Mouse (Mus musculus): ENCODE measurements at regions not wholly inside any gene's neighbourhood (a gene's known extent, or its start where the extent isn't known, plus 50 kb on each side); places are given as distances from the start of the nearest gene placed in this dataset.

DNA sequence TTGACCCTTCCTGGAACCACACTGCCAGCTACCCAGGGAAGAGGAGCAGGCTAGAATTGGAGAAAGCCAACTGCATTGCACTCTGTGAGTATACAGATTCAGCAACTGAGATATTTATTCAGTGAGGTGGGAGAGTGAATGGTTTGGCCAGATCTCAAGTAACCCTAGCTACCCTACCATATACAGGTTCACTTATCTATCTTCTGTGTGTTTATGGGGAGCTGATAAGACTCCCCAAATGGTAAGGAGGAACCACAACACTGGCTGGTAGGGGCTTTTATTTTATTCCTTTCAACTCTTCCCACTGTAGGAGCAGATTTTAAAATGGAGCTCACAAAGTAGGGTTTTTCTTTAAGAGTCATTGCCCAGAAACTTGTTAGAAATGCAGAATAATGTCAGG is 62.9 kb downstream of the Arrdc3 start:
- no peaks in the 10 kb centered on the region for H3K27me3 ChIP-seq (replicated peaks; ENCODE audit: control insufficient read depth, insufficient read depth, low read length)
- no peak for DNase-seq (ENCODE audit: low spot score)
- H3K4me3 ChIP-seq (ENCODE audit: low read depth, low read length) = no peak overlapping the region
- ATAC-seq (replicated peaks; ENCODE audit: low FRiP score, low TSS enrichment, low read depth) = no peak
- no peak overlapping the region for H3K27ac ChIP-seq (ENCODE audit: low read depth)
- H3K4me2 ChIP-seq (ENCODE audit: low read length) = no peak overlapping the region
- H3K9me3 ChIP-seq (ENCODE audit: control insufficient read depth, low read length) = no peaks in the 10 kb centered on the region
- H3K4me1 ChIP-seq (replicated peaks; ENCODE audit: control insufficient read depth, insufficient read depth, low read length) = peaks cover 3% of the 10 kb centered on the region; the same call in 1 of the 2 replicates
- no peak overlapping the region for H3K9ac ChIP-seq (ENCODE audit: low read length)
- H3K36me3 ChIP-seq (ENCODE audit: control insufficient read depth, insufficient read depth, low read length) = no peaks in the 10 kb centered on the region

DNA sequence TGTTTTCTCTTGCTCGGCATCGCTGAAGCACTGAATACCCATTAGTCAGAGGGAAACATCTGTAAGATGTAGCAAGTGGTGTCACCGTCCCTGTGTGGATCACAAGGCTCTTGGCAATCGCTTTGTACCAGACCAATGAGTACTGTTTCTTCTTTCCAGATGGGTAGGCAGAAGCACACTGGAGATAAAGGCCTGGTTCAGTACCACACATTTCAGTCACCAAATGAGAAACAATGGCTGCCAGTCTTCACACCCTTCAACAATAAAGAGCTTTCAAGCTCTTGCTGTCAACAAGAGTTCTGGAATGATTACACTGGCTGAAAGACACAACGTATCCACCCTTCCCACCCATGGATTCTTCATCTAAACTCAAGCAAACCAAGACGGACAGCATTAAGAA is 64.5 kb downstream of the Arrdc3 start:
- Histone ChIP-seq H3K4me1 (replicated peaks; ENCODE audit: control insufficient read depth, insufficient read depth, low read length) (0 out of 2 replicates have a peak, but pooled peaks cover 2% of the 10 kb centered on the region), H3K27ac (ENCODE audit: low read depth) (no peak overlapping the region), H3K9me3 (ENCODE audit: control insufficient read depth, low read length) (no peaks in the 10 kb centered on the region), H3K36me3 (ENCODE audit: control insufficient read depth, insufficient read depth, low read length) (no peaks in the 10 kb centered on the region), H3K27me3 (replicated peaks; ENCODE audit: control insufficient read depth, insufficient read depth, low read length) (no peaks in the 10 kb centered on the region), H3K4me3 (ENCODE audit: low read depth, low read length) (no peak overlapping the region), H3K4me2 (ENCODE audit: low read length) (no peak overlapping the region), H3K9ac (ENCODE audit: low read length) (no peak overlapping the region)
- 88% methylated on average over 6 of the region's 6 CpGs for WGBS
- DNase-seq (ENCODE audit: low spot score) (no peak), ATAC-seq (replicated peaks; ENCODE audit: low FRiP score, low TSS enrichment, low read depth) (no peak)

DNA sequence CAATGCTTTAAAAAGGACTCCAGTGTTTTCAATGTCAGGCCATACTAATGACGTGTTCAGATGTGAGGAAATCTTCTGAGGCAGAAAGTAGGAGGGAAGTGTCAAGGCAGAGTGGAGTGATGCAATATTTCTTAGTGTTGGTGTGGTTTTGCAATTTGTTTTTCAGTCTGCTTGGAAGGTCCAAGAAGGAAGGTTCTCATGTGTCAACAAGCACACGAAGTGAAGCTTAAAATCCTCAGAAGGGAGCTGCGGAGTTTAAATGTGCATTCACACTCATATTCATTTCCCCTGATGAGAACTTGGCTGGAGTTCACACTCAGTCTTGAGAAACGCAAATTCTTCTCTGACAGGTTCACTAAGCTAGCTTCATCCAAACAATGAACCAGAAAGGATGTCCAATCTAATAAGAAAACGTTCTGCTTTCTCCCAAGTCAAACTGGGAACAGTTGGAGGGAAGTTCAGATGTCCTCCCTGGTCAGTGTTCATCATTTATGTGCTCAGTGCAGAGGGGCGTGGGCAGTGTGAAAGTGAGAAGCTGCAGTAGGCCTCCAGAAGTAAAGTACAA is 66.0 kb downstream of the Arrdc3 start:
- 40% methylated on average over 6 of the region's 6 CpGs for WGBS
- Histone ChIP-seq H3K4me1 (replicated peaks; ENCODE audit: control insufficient read depth, insufficient read depth, low read length) (0 out of 2 replicates have a peak, but pooled peaks cover 2% of the 10 kb centered on the region), H3K27ac (ENCODE audit: low read depth) (no peak overlapping the region), H3K9me3 (ENCODE audit: control insufficient read depth, low read length) (no peaks in the 10 kb centered on the region), H3K4me3 (ENCODE audit: low read depth, low read length) (no peak overlapping the region), H3K4me2 (ENCODE audit: low read length) (no peak overlapping the region), H3K27me3 (replicated peaks; ENCODE audit: control insufficient read depth, insufficient read depth, low read length) (no peaks in the 10 kb centered on the region), H3K9ac (ENCODE audit: low read length) (no peak overlapping the region), H3K36me3 (ENCODE audit: control insufficient read depth, insufficient read depth, low read length) (no peaks in the 10 kb centered on the region)
- ATAC-seq (replicated peaks; ENCODE audit: low FRiP score, low TSS enrichment, low read depth) (no peak), DNase-seq (ENCODE audit: low spot score) (no peak)

DNA sequence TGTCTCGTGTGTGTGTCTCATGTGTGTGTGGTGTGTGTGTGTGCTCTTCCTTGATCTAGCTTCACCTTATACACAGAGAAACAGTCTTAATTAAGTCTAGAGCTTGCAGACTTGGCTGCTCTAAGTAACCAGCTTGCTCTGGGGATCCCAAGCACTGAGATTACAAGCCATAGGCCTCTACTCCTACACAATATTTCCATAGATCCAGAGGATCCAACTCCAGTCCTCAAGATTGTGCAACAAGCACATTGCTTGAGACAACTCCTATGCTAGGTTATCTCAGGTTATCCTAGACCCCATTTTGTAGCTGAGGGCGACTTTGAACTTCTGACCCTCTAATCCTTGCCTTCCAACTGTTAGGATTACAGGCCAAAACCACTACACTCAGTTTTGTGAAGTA is 67.1 kb downstream of the Arrdc3 start:
- Histone ChIP-seq H3K27ac (ENCODE audit: low read depth) (no peak overlapping the region), H3K4me1 (replicated peaks; ENCODE audit: control insufficient read depth, insufficient read depth, low read length) (0 out of 2 replicates have a peak, but pooled peaks cover 2% of the 10 kb centered on the region), H3K36me3 (ENCODE audit: control insufficient read depth, insufficient read depth, low read length) (no peaks in the 10 kb centered on the region), H3K9me3 (ENCODE audit: control insufficient read depth, low read length) (no peaks in the 10 kb centered on the region), H3K4me3 (ENCODE audit: low read depth, low read length) (no peak overlapping the region), H3K9ac (ENCODE audit: low read length) (no peak overlapping the region), H3K27me3 (replicated peaks; ENCODE audit: control insufficient read depth, insufficient read depth, low read length) (no peaks in the 10 kb centered on the region), H3K4me2 (ENCODE audit: low read length) (no peak overlapping the region)
- ATAC-seq (replicated peaks; ENCODE audit: low FRiP score, low TSS enrichment, low read depth) = no peak
- 76% methylated on average over 2 of the region's 2 CpGs for WGBS
- DNase-seq (ENCODE audit: low spot score) = no peak

DNA sequence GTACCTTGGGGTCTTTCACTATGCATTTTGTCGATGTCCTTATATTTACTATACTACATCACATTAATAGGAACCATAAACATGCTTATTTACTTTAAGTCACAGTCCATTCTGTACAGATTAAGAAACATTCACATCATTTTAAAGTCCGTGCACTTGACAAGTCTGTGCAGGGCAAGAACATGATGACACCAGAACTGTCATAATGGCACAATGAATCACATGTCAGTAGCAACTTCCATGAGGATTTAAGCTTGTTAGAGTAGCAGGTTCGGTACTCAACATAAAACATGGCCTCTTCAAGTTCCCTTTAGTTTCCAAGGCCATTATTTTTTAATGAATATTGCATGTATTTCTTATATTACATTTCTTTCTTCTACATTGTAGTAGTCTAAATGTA is 67.6 kb downstream of the Arrdc3 start:
- no peak overlapping the region for H3K27ac ChIP-seq (ENCODE audit: low read depth)
- no peaks in the 10 kb centered on the region for H3K36me3 ChIP-seq (ENCODE audit: control insufficient read depth, insufficient read depth, low read length)
- ATAC-seq (replicated peaks; ENCODE audit: low FRiP score, low TSS enrichment, low read depth) = no peak
- 0 out of 2 replicates have a peak, but pooled peaks cover 2% of the 10 kb centered on the region for H3K4me1 ChIP-seq (replicated peaks; ENCODE audit: control insufficient read depth, insufficient read depth, low read length)
- H3K27me3 ChIP-seq (replicated peaks; ENCODE audit: control insufficient read depth, insufficient read depth, low read length) = no peaks in the 10 kb centered on the region
- no peak overlapping the region for H3K4me3 ChIP-seq (ENCODE audit: low read depth, low read length)
- H3K9me3 ChIP-seq (ENCODE audit: control insufficient read depth, low read length) = no peaks in the 10 kb centered on the region
- no peak for DNase-seq (ENCODE audit: low spot score)
- no peak overlapping the region for H3K4me2 ChIP-seq (ENCODE audit: low read length)
- no peak overlapping the region for H3K9ac ChIP-seq (ENCODE audit: low read length)
- 84% methylated on average over 3 of the region's 3 CpGs for WGBS

DNA sequence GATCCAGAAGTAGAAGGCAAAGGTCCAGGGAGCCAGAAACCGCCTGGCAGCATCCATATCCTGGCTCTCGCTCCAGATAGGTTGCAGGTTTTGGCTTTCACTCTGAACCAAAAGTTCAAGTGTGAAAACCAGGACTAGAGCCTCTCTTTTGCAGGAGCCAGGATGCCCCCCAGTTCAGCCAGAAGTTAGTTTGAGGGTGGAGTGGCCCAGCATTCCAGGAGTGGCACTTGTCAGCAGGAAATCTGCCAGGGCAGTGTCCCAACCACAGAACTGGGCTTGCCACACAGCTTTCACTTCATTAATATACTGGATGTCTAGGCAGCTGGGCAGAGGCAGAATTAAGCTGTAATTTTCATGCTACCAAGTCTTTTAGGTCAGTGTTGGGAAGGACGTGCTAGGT is 68.1 kb downstream of the Arrdc3 start:
- DNase-seq (ENCODE audit: low spot score) (no peak), ATAC-seq (replicated peaks; ENCODE audit: low FRiP score, low TSS enrichment, low read depth) (no peak)
- no peaks in the 10 kb centered on the region for H3K9me3 ChIP-seq (ENCODE audit: control insufficient read depth, low read length)
- H3K27me3 ChIP-seq (replicated peaks; ENCODE audit: control insufficient read depth, insufficient read depth, low read length) = no peaks in the 10 kb centered on the region
- 87% methylated on average over 3 of the region's 3 CpGs for WGBS
- no peak overlapping the region for H3K27ac ChIP-seq (ENCODE audit: low read depth)
- no peak overlapping the region for H3K9ac ChIP-seq (ENCODE audit: low read length)
- no peaks in the 10 kb centered on the region for H3K36me3 ChIP-seq (ENCODE audit: control insufficient read depth, insufficient read depth, low read length)
- 0 out of 2 replicates have a peak, but pooled peaks cover 2% of the 10 kb centered on the region for H3K4me1 ChIP-seq (replicated peaks; ENCODE audit: control insufficient read depth, insufficient read depth, low read length)
- H3K4me3 ChIP-seq (ENCODE audit: low read depth, low read length) = no peak overlapping the region
- H3K4me2 ChIP-seq (ENCODE audit: low read length) = no peak overlapping the region

DNA sequence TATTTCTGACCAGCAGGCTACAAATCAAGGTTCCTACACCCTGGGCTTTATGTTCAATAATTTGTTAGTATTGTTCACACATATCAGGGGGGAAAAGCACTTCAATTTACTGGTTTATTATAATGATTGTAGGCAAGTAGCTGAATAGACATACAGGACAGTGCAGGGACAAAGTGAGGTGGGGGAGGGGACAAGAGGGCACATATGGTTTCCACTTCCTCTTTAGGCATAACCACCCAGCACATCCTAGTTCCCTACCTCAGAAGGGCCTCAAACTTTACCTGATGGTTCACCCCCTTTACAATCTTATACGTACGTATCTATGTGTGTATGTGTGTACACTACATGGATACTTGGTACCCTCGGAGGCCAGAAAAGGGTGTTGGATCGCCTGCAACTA is 69.7 kb downstream of the Arrdc3 start:
- 86% methylated on average over 4 of the region's 4 CpGs for WGBS
- no peak overlapping the region for H3K4me2 ChIP-seq (ENCODE audit: low read length)
- ATAC-seq (replicated peaks; ENCODE audit: low FRiP score, low TSS enrichment, low read depth) = no peak

DNA sequence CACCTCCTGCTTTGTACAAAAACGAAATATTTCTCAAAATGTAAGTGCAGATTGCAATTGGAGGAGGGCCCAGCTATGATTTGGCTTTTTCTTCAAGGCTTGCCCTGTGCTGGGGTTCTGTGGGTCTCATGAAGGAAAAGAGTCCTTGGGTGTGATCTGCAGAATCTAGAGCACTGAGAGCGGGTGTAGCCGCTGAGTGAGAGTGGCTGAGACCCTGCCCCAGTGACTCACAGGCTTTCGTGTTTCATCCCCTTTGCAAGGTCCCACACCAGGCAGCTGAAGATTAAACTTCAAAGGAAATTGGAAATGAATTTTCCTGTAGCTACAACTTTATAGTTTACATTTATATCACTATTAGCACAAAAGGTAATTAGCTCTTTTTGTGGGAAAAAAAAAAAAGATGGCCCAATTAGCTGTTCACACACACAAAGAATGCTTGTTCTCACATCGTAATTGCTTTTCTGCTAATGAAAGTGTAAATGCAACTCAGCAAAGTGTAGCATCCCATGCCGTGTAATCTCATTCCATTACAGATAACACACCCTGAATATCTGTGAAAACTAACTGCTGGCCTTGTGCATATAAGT is 71.0 kb downstream of the Arrdc3 start:
- Histone ChIP-seq H3K36me3 (ENCODE audit: control insufficient read depth, insufficient read depth, low read length) (no peaks in the 10 kb centered on the region), H3K9ac (ENCODE audit: low read length) (no peak overlapping the region), H3K27ac (ENCODE audit: low read depth) (no peak overlapping the region), H3K27me3 (replicated peaks; ENCODE audit: control insufficient read depth, insufficient read depth, low read length) (no peaks in the 10 kb centered on the region), H3K9me3 (ENCODE audit: control insufficient read depth, low read length) (no peaks in the 10 kb centered on the region), H3K4me3 (ENCODE audit: low read depth, low read length) (no peak overlapping the region), H3K4me2 (ENCODE audit: low read length) (no peak overlapping the region), H3K4me1 (replicated peaks; ENCODE audit: control insufficient read depth, insufficient read depth, low read length) (0 out of 2 replicates have a peak, but pooled peaks cover 2% of the 10 kb centered on the region)
- no peak for ATAC-seq (replicated peaks; ENCODE audit: low FRiP score, low TSS enrichment, low read depth)
- whole genome bisulfite sequencing = 61% methylated on average over 6 of the region's 6 CpGs
- DNase-seq (ENCODE audit: low spot score) = no peak

More for the DNA sequence above, 69.7 kb downstream of the Arrdc3 start:
- no peaks in the 10 kb centered on the region for H3K9me3 ChIP-seq (ENCODE audit: control insufficient read depth, low read length)
- 0 out of 2 replicates have a peak, but pooled peaks cover 2% of the 10 kb centered on the region for H3K4me1 ChIP-seq (replicated peaks; ENCODE audit: control insufficient read depth, insufficient read depth, low read length)
- no peaks in the 10 kb centered on the region for H3K36me3 ChIP-seq (ENCODE audit: control insufficient read depth, insufficient read depth, low read length)
- no peak overlapping the region for H3K9ac ChIP-seq (ENCODE audit: low read length)
- no peak overlapping the region for H3K27ac ChIP-seq (ENCODE audit: low read depth)
- H3K27me3 ChIP-seq (replicated peaks; ENCODE audit: control insufficient read depth, insufficient read depth, low read length) = no peaks in the 10 kb centered on the region
- H3K4me3 ChIP-seq (ENCODE audit: low read depth, low read length) = no peak overlapping the region
- DNase-seq (ENCODE audit: low spot score) = no peak

DNA sequence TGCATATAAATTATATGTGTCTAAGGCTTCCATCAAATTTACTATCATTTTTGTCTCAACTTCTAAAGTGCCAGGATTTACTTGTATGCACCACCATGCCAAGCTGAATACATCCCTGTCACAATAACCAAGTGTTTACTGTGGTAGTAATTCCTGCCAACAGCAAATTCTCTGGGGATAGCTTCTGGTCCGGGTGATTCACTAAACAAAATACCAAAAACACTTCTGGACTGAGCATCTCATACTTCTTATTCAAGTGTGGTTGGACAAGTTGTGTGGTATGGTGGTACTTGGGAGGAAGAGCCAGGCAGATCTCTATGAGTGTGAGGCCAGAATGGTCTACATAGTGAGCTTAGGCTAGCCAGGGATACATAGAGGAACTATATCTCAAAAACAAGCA is 73.8 kb downstream of the Arrdc3 start:
- Histone ChIP-seq H3K4me2 (ENCODE audit: low read length) (no peak overlapping the region), H3K4me3 (ENCODE audit: low read depth, low read length) (no peak overlapping the region), H3K27ac (ENCODE audit: low read depth) (no peak overlapping the region), H3K27me3 (replicated peaks; ENCODE audit: control insufficient read depth, insufficient read depth, low read length) (no peaks in the 10 kb centered on the region), H3K36me3 (ENCODE audit: control insufficient read depth, insufficient read depth, low read length) (no peaks in the 10 kb centered on the region), H3K9me3 (ENCODE audit: control insufficient read depth, low read length) (no peaks in the 10 kb centered on the region), H3K4me1 (replicated peaks; ENCODE audit: control insufficient read depth, insufficient read depth, low read length) (no peaks in the 10 kb centered on the region), H3K9ac (ENCODE audit: low read length) (no peak overlapping the region)
- 72% methylated on average over 1 of the region's 1 CpGs for WGBS
- DNase-seq (ENCODE audit: low spot score) (no peak), ATAC-seq (replicated peaks; ENCODE audit: low FRiP score, low TSS enrichment, low read depth) (no peak)
